Mouse (Mus musculus): ENCODE data around the gene Zfp524.

DNA sequence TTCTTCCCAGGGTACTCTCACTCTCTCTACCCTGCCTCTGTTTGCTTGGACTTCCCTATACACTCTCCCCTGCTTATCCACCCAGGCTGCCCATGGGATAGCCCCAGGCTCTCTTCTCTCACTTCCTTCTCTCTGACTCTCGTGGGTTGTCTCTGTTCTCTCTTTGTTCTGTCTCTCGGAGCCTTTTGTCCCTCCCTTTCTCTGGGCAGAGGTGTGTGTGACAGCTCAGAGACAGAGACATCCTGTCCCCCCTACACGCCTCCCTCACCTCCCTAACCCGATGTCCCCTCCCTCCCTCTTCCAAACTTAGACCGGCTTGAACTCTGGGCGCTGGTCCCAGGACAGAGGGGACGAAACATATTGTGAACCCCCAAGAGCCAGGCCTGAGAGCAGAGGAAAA is 42.5 kb upstream of the Zfp524 start:
- no peak for TF ChIP-seq CTCF (IDR thresholded peaks at IDR 0.05; ENCODE audit: low read depth, low read length)
- no peak for TF ChIP-seq POLR2A (IDR thresholded peaks at IDR 0.05; ENCODE audit: extremely low read depth, insufficient read depth, low read length)
